Mouse (Mus musculus) limb, embryonic 12.5 days (tissue): ENCODE measurements around the gene Foxc1. TPM values are rescaled to one million over a fixed set of nuclear protein-coding genes. Genes with fewer than 3 reads are reported as not detected.

ENCODE experiments used
- ATAC-seq: fragments of 200-750 bp; cut with Nextera tagmentation; 2 replicates; pipeline ENCODE4 v1.8.0; 2017; ENCODE audit warnings: low read depth, moderate TSS enrichment; ENCODE audit not compliant: insufficient number of reproducible peaks, insufficient read depth, low FRiP score, low TSS enrichment
- H3K27ac ChIP-seq: fragments of 300-500 bp; sonication (generic); 2 replicates; pipeline ENCODE4 v1.5.1; 2016; ENCODE audit warnings: mild to moderate bottlenecking, moderate library complexity
- H3K27me3 ChIP-seq: fragments of 300-500 bp; sonication (generic); 2 replicates; pipeline ENCODE4 v1.6.1; 2016; ENCODE audit warnings: mild to moderate bottlenecking, moderate library complexity
- H3K36me3 ChIP-seq: fragments of 300-500 bp; sonication (generic); 2 replicates; pipeline ENCODE4 v1.6.1; 2016; ENCODE audit warnings: mild to moderate bottlenecking, moderate library complexity
- H3K4me1 ChIP-seq: fragments of 300-500 bp; sonication (generic); replicated peaks from 2 replicates; pipeline ENCODE4 v1.6.1; 2016
- H3K4me2 ChIP-seq: fragments of 300-500 bp; sonication (generic); 2 replicates; pipeline ENCODE4 v1.6.1; 2016; ENCODE audit warnings: mild to moderate bottlenecking, moderate library complexity
- H3K4me3 ChIP-seq: fragments of 300-500 bp; sonication (generic); replicated peaks from 2 replicates; pipeline ENCODE4 v1.5.1; 2016; ENCODE audit warnings: mild to moderate bottlenecking
- H3K9ac ChIP-seq: fragments of 300-500 bp; sonication (generic); replicated peaks from 2 replicates; pipeline ENCODE4 v1.6.1; 2016; ENCODE audit warnings: mild to moderate bottlenecking, moderate library complexity
- H3K9me3 ChIP-seq: fragments of 300-500 bp; sonication (generic); 2 replicates; pipeline ENCODE4 v1.6.1; 2016; ENCODE audit warnings: mild to moderate bottlenecking, moderate library complexity
- WGBS: fragments of 180-500 bp; shearing (Covaris S2); methylation state at CpG from one replicate; pipeline ENCODE4 v1.1.7; 2016; 5-methylcytosine and 5-hydroxymethylcytosine counted together
- polyA plus RNA-seq: library from polyadenylated mRNA; unstranded; fragments of >200 nt; fragmentation: Nextera tagmentation; extraction: Ambion mirVana; gene quantifications from 2 replicates; pipeline ENCODE4 v1.2.1, GENCODE M21; 2016

Foxc1 gene
- polyA plus RNA-seq, 1 experiment from 2014 or later, result 7.5 TPM

- Histone ChIP-seq H3K36me3 (peaks cover 17% of the 10 kb centered on the region), H3K4me2 (peak overlapping the region; percentile 71), H3K4me3 (peak overlapping the region; percentile 71), H3K27ac (peak overlapping the region; percentile 99), H3K9me3 (no peaks in the 10 kb centered on the region), H3K9ac (peak overlapping the region; percentile 96), H3K27me3 (peaks cover 85% of the 10 kb centered on the region), H3K4me1 (peaks cover 30% of the 10 kb centered on the region)
- WGBS, result under 1% methylated on average over 99 of the region's 101 CpGs
- ATAC-seq, result peak; percentile 45; the same call in 1 of the 2 replicates
Observed at GRCm38 (mm10) chr13:31806890-31807735, 680 bp downstream of the Foxc1 start.

- Histone ChIP-seq H3K4me3 (peak overlapping the region; percentile 71), H3K27ac (peak overlapping the region; percentile 99), H3K36me3 (peaks cover 17% of the 10 kb centered on the region), H3K4me1 (peaks cover 29% of the 10 kb centered on the region), H3K9me3 (no peaks in the 10 kb centered on the region), H3K4me2 (peak overlapping the region; percentile 71), H3K9ac (peak overlapping the region; percentile 96), H3K27me3 (peaks cover 83% of the 10 kb centered on the region)
- ATAC-seq, result no peak
- WGBS, result 1% methylated on average over 47 of the region's 47 CpGs
Observed at GRCm38 (mm10) chr13:31807736-31808115, 1.3 kb downstream of the Foxc1 start.

GRCm38 (mm10) chr13:31808116-31808803 lies 1.8 kb downstream of the Foxc1 start:
- no peak for ATAC-seq
- H3K27ac ChIP-seq, result peak overlapping the region; percentile 99
- peaks cover 83% of the 10 kb centered on the region for H3K27me3 ChIP-seq
- H3K4me3 ChIP-seq, result peak overlapping the region; percentile 71
- peak overlapping the region; percentile 71 for H3K4me2 ChIP-seq
- peak overlapping the region; percentile 96 for H3K9ac ChIP-seq
- WGBS, result under 1% methylated on average over 73 of the region's 73 CpGs
- H3K4me1 ChIP-seq, result peaks cover 25% of the 10 kb centered on the region
- no peaks in the 10 kb centered on the region for H3K9me3 ChIP-seq
- peaks cover 17% of the 10 kb centered on the region for H3K36me3 ChIP-seq

GRCm38 (mm10) chr13:31808804-31809420 lies 2.5 kb downstream of the Foxc1 start:
- no peak for ATAC-seq
- H3K27me3 ChIP-seq, result peaks cover 83% of the 10 kb centered on the region
- peak overlapping the region; percentile 99 for H3K27ac ChIP-seq
- H3K9me3 ChIP-seq, result no peaks in the 10 kb centered on the region
- H3K4me1 ChIP-seq, result peaks cover 25% of the 10 kb centered on the region
- peaks cover 17% of the 10 kb centered on the region for H3K36me3 ChIP-seq
- 5% methylated on average over 16 of the region's 16 CpGs for WGBS
- peak overlapping the region; percentile 96 for H3K9ac ChIP-seq
- H3K4me2 ChIP-seq, result peak overlapping the region; percentile 71
- peak overlapping the region; percentile 71 for H3K4me3 ChIP-seq

DNA sequence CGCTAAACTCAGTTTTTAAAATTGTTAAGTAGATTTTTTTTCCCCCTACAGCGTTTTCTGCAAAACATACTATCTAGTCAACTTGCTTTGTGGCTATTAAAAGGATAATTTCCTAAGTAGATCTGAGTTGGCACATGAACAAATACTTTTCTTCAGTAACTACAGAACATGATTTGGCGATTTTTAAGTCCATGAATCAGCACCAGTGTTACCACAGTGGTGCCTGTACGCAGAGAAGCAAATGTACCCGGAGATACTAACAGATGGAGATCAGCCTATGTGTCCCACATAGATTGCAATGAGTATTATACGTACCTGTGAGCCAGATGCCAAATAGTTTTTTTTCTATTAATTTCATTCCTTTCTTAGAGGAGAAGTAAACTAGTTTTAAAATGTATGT lies 3.3 kb downstream of the Foxc1 start:
- Histone ChIP-seq H3K9me3 (no peaks in the 10 kb centered on the region), H3K9ac (peak overlapping the region; percentile 62), H3K36me3 (peaks cover 17% of the 10 kb centered on the region), H3K27me3 (peaks cover 83% of the 10 kb centered on the region), H3K27ac (0 out of 2 replicates have a peak overlapping the region, but pooled peaks have one; percentile 32), H3K4me1 (peaks cover 25% of the 10 kb centered on the region), H3K4me3 (peak overlapping the region; percentile 36), H3K4me2 (peak overlapping the region; percentile 38)
- WGBS, result 6% methylated on average over 6 of the region's 6 CpGs
- no peak for ATAC-seq

DNA sequence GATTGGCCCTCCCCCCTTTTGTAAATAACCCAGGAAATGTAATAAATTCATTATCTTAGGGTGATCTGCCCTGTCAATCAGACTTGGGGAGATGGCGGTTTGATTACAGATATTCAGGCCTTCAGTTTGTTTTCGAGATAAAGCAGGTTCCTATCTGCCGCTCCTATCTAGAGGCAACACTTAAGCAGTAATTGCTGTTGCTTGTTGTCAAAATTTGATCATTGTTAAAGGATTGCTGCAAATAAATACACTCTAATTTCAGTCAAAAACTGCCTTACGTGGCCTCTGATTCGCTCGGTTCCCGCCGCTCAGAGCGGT lies 3.9 kb downstream of the Foxc1 start:
- no peaks in the 10 kb centered on the region for H3K9me3 ChIP-seq
- peaks cover 83% of the 10 kb centered on the region for H3K27me3 ChIP-seq
- H3K27ac ChIP-seq, result peak overlapping the region; percentile 84
- 2% methylated on average over 9 of the region's 9 CpGs for WGBS
- peaks cover 30% of the 10 kb centered on the region for H3K4me1 ChIP-seq
- H3K9ac ChIP-seq, result peak overlapping the region; percentile 84
- ATAC-seq, result no peak
- peak overlapping the region; percentile 58 for H3K4me3 ChIP-seq
- H3K36me3 ChIP-seq, result peaks cover 17% of the 10 kb centered on the region
- H3K4me2 ChIP-seq, result peak overlapping the region; percentile 63

GRCm38 (mm10) chr13:31810693-31811541 lies 4.5 kb downstream of the Foxc1 start:
- Histone ChIP-seq H3K36me3 (peaks cover 17% of the 10 kb centered on the region), H3K9ac (peak overlapping the region; percentile 84), H3K4me1 (peaks cover 36% of the 10 kb centered on the region), H3K4me2 (peak overlapping the region; percentile 63), H3K27ac (peak overlapping the region; percentile 84), H3K4me3 (peak overlapping the region; percentile 58), H3K27me3 (peaks cover 83% of the 10 kb centered on the region), H3K9me3 (no peaks in the 10 kb centered on the region)
- ATAC-seq, result no peak
- under 1% methylated on average over 60 of the region's 65 CpGs for WGBS

GRCm38 (mm10) chr13:31811542-31812021 lies 5.1 kb downstream of the Foxc1 start:
- ATAC-seq, result no peak
- Histone ChIP-seq H3K4me1 (peaks cover 43% of the 10 kb centered on the region), H3K36me3 (peaks cover 17% of the 10 kb centered on the region), H3K9me3 (no peaks in the 10 kb centered on the region), H3K27me3 (peaks cover 83% of the 10 kb centered on the region), H3K9ac (peak overlapping the region; percentile 84), H3K27ac (peak overlapping the region; percentile 84), H3K4me2 (peak overlapping the region; percentile 63), H3K4me3 (peak overlapping the region; percentile 58)
- WGBS, result 6% methylated on average over 44 of the region's 44 CpGs

GRCm38 (mm10) chr13:31812701-31813100 lies 6.3 kb downstream of the Foxc1 start:
- peak overlapping the region; percentile 73 for H3K27ac ChIP-seq
- H3K9ac ChIP-seq, result peak overlapping the region; percentile 42; the same call in 1 of the 2 replicates
- peaks cover 82% of the 10 kb centered on the region for H3K27me3 ChIP-seq
- H3K36me3 ChIP-seq, result peaks cover 15% of the 10 kb centered on the region
- WGBS, result 43% methylated on average over 2 of the region's 2 CpGs
- H3K4me2 ChIP-seq, result peak overlapping the region; percentile 63
- ATAC-seq, result no peak
- peaks cover 50% of the 10 kb centered on the region for H3K4me1 ChIP-seq
- no peaks in the 10 kb centered on the region for H3K9me3 ChIP-seq
- peak overlapping the region; percentile 24 for H3K4me3 ChIP-seq

DNA sequence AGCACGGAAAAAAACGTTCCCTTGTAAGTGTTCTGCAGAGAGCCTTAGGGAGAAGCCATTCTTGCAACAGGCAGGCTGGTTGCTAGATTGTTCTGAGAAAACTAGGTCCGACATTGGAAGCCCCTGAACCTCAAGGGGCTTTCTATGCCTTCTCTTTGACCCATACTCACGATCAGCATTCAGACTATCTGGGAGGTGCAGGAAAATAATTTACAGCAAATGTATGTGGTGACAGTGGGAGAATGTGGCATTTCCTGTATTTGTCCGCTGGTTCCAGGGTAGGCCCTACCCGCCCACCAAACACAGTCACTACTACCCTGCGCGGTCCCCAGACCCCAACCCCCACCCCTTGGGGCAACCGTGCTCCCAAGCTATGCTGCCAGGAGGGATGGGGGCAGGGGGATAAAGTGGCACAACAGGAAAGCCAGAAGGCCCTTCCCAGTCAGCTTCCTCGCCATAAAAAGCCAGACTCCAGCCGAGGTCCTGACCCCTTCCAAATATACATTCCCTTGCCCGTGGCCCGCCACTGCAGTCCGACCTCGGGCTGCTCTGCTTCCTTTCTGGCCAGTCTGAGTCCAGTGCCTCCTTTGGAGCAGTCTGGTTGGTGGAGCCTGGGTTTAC lies 9.1 kb downstream of the Foxc1 start:
- no peak for ATAC-seq
- Histone ChIP-seq H3K4me1 (peaks cover 70% of the 10 kb centered on the region), H3K4me3 (peak overlapping the region; percentile 9), H3K27me3 (peaks cover 92% of the 10 kb centered on the region), H3K36me3 (peaks cover 8% of the 10 kb centered on the region), H3K4me2 (peak overlapping the region; percentile 63), H3K9me3 (no peaks in the 10 kb centered on the region), H3K9ac (no peak overlapping the region), H3K27ac (peak overlapping the region; percentile 47; the same call in 1 of the 2 replicates)
- 12% methylated on average over 15 of the region's 15 CpGs for WGBS
